Comparison of ENCODE assay signal across 7 mouse cellular contexts in the genomic region with DNA sequence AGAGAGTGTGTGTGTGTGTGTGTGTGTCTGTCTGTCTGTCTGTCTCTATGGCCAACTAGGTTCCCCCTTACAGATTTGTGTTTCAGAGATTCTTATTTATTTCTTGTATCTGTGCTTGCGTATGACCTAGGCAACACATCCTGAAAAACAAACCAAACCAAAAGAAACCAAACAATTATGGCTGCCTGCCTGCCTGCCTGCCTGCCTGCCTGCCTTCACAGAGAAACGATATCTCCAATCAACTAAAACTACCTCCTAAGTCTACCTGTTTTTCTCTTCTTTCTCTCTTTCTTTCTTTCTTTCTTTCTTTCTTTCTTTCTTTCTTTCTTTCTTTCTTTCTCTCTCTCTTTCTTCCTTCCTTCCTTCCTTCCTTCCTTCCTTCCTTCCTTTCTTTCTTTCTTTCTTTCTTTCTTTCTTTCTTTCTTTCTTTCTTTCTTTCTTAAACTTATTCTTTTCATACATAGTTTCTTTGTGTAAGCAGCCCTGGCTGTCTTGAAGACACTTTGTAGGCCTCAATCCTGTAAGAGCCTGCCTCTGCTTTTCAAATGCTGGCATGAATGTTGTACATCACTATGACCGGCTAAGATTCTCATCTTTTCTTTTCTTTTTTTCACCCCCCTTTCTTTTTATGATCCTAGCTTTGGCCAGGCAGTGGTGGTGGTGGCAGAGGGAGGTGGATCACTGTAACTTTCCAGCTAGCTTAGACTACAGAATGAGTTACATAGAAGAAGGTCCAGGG. TPM values are rescaled to one million over a fixed set of nuclear protein-coding genes. Genes with fewer than 3 reads are reported as not detected.
DNase-seq lines count a peak whose midpoint lies in the region; ATAC-seq and TF ChIP-seq lines count a peak whose summit lies in the region.
"Not testable (repeated sequence)": the region's sequence is repeated elsewhere in the genome, so short reads cannot be mapped to it uniquely, and the experiment has no call there.

No protein-coding gene starts in this region.

- WGBS in intestine, postnatal 0 days: 71% methylated on average over 3 of the region's 3 CpGs
- WGBS in limb, embryonic 11.5 days: 78% methylated on average over 3 of the region's 3 CpGs
- WGBS in midbrain, embryonic 11.5 days: 69% methylated on average over 3 of the region's 3 CpGs

- DNase-seq in adrenal gland, adult (ENCODE audit: inconsistent age in 2 of 2, low spot score in 1 of 2): peak; percentile 19 to 29
- peak; percentile 34 for DNase-seq in embryo, embryonic 11.5 days (ENCODE audit: low read depth, low spot score)
- DNase-seq in limb, embryonic 11.5 days (ENCODE audit: low spot score): peak; percentile 74
- peak; percentile 86 for DNase-seq in midbrain, embryonic 11.5 days (ENCODE audit: low spot score, missing footprints)
- DNase-seq in spleen, postnatal 10 days (ENCODE audit: low spot score in 2 of 2): peak; percentile 18 to 67

- peak; percentile 68 for ATAC-seq in granulocyte monocyte progenitor cell, adult 5-6 weeks (replicated peaks; ENCODE audit: poor library complexity, severe bottlenecking)
- ATAC-seq in intestine, postnatal 0 days: peak; percentile 47; the same call in 1 of the 2 replicates
- ATAC-seq in limb, embryonic 11.5 days (ENCODE audit: insufficient number of reproducible peaks, low FRiP score, low TSS enrichment, low read depth): peak; percentile 77; the same call in 1 of the 2 replicates
- peak; percentile 77 for ATAC-seq in midbrain, embryonic 11.5 days (ENCODE audit: low FRiP score)

- not testable (repeated sequence) for H3K36me3 ChIP-seq in intestine, postnatal 0 days (ENCODE audit: control insufficient read depth, insufficient read depth); limb, embryonic 11.5 days (ENCODE audit: control insufficient read depth, insufficient read depth, low read length); midbrain, embryonic 11.5 days (ENCODE audit: control insufficient read depth, insufficient read depth, low read length)

- not testable (repeated sequence) for H3K9me3 ChIP-seq in intestine, postnatal 0 days (ENCODE audit: control insufficient read depth); limb, embryonic 11.5 days (ENCODE audit: control insufficient read depth, low read length); midbrain, embryonic 11.5 days (ENCODE audit: control insufficient read depth, low read length)

- H3K9ac ChIP-seq in intestine, postnatal 0 days (ENCODE audit: low read depth, low read length); limb, embryonic 11.5 days (ENCODE audit: low read length); midbrain, embryonic 11.5 days (ENCODE audit: low read length): not testable (repeated sequence)

- H3K4me3 ChIP-seq in intestine, postnatal 0 days (ENCODE audit: low read depth, low read length); limb, embryonic 11.5 days (ENCODE audit: low read depth, low read length); midbrain, embryonic 11.5 days (ENCODE audit: low read depth, low read length): not testable (repeated sequence)

- not testable (repeated sequence) for H3K27me3 ChIP-seq in intestine, postnatal 0 days (replicated peaks; ENCODE audit: control insufficient read depth, insufficient read depth, low read length); limb, embryonic 11.5 days (ENCODE audit: control insufficient read depth, insufficient read depth, low read length); midbrain, embryonic 11.5 days (ENCODE audit: control insufficient read depth, insufficient read depth, low read length)

- not testable (repeated sequence) for H3K27ac ChIP-seq in intestine, postnatal 0 days (ENCODE audit: low read depth, low read length); limb, embryonic 11.5 days (replicated peaks; ENCODE audit: low read depth, low read length); midbrain, embryonic 11.5 days (ENCODE audit: low read depth, low read length)

- H3K4me2 ChIP-seq in intestine, postnatal 0 days (replicated peaks; ENCODE audit: low read depth); limb, embryonic 11.5 days (ENCODE audit: low read depth, severe bottlenecking); midbrain, embryonic 11.5 days: not testable (repeated sequence)

- TF ChIP-seq CTCF in intestine, postnatal 0 days (IDR thresholded peaks at IDR 0.05; ENCODE audit: low read depth): not testable (repeated sequence)

- not testable (repeated sequence) for H3K4me1 ChIP-seq in intestine, postnatal 0 days (replicated peaks; ENCODE audit: control insufficient read depth, insufficient read depth, low read length); limb, embryonic 11.5 days (ENCODE audit: control insufficient read depth, insufficient read depth, low read length); midbrain, embryonic 11.5 days (ENCODE audit: control insufficient read depth, insufficient read depth, low read length)

RNA-seq across cellular contexts. Expression of gene Gm14496, which starts 59.7 kb away (rescaled TPM):
- not detected in 2 replicates for total RNA-seq in granulocyte monocyte progenitor cell, adult 5-6 weeks (2014; fragmentation: Nextera tagmentation)
- total RNA-seq in granulocyte monocyte progenitor cell, adult 5-6 weeks (2017): not detected in 2 replicates
- not detected in 2 replicates for polyA plus RNA-seq in intestine, postnatal 0 days (2015; fragmentation: Nextera tagmentation; extraction: Ambion mirVana)
- not detected in 2 replicates for polyA plus RNA-seq in limb, embryonic 11.5 days (2014; fragmentation: Nextera tagmentation; extraction: Ambion mirVana)
- not detected in 2 replicates for polyA plus RNA-seq in midbrain, embryonic 11.5 days (2014; fragmentation: Nextera tagmentation; extraction: Ambion mirVana)

Comparison
In these comparisons a context has a peak if more than half of its experiments do, and no peak if none do; other contexts are left out.
1. DNase-seq: peak in every context shown above with its lines; median percentile 86 in midbrain, embryonic 11.5 days; 74 in limb, embryonic 11.5 days; 42 in spleen, postnatal 10 days; 34 in embryo, embryonic 11.5 days; 24 in adrenal gland, adult.